Mouse (Mus musculus): Measurements from ENCODE around the gene Gdnf. TPM values are rescaled to one million over a fixed set of nuclear protein-coding genes. Genes with fewer than 3 reads are reported as not detected.

Gene Gdnf
- total and polyA plus RNA-seq, 3 experiments = not detected

GRCm38 (mm10) chr15:7813531-7814370 is 3.1 kb downstream of the Gdnf start:
- no peak overlapping the region for H3K27ac ChIP-seq (ENCODE audit: control insufficient read depth, low read depth, low read length)
- no peak for DNase-seq (ENCODE audit: low read depth, low spot score)
- H3K36me3 ChIP-seq (ENCODE audit: control insufficient read depth in 1 of 2, insufficient read depth in 2 of 2, low read length in 2 of 2) = no peaks in the 10 kb centered on the region
- H3K9me3 ChIP-seq (replicated peaks; ENCODE audit: insufficient read depth, low read length) = no peaks in the 10 kb centered on the region
- no peaks in the 10 kb centered on the region for H3K4me1 ChIP-seq (ENCODE audit: control insufficient read depth in 1 of 2, insufficient read depth in 2 of 2, low read length in 2 of 2)
- H3K79me2 ChIP-seq (ENCODE audit: control insufficient read depth, insufficient read depth, low read length, poor library complexity) = no peaks in the 10 kb centered on the region
- no peak overlapping the region for H3K9ac ChIP-seq (ENCODE audit: control insufficient read depth, low read depth, low read length, poor library complexity, severe bottlenecking)
- no peak overlapping the region for H3K4me3 ChIP-seq (ENCODE audit: control insufficient read depth in 1 of 2, insufficient read depth in 1 of 2, low read depth in 2 of 2, low read length in 2 of 2)
- TF ChIP-seq MXI1 (IDR thresholded peaks at IDR 0.05; ENCODE audit: low read depth, low read length) (no peak), NELFE (IDR thresholded peaks at IDR 0.05; ENCODE audit: low read depth, low read length) (no peak), NRF1 (IDR thresholded peaks at IDR 0.05; ENCODE audit: insufficient read depth, low read depth, low read length, poor library complexity, severe bottlenecking) (no peak), MEF2A (IDR thresholded peaks at IDR 0.05; ENCODE audit: extremely low read depth, insufficient replicate concordance, low read depth, low read length, poor library complexity, severe bottlenecking) (no peak), SIN3A (IDR thresholded peaks at IDR 0.05; ENCODE audit: low read length) (no peak), TCF12 (IDR thresholded peaks at IDR 0.05; ENCODE audit: low read depth, low read length) (no peak), ZMIZ1 (IDR thresholded peaks at IDR 0.05; ENCODE audit: low read depth, low read length) (no peak), MYC (IDR thresholded peaks at IDR 0.05; ENCODE audit: low read depth, low read length) (no peak), RCOR1 (IDR thresholded peaks at IDR 0.05; ENCODE audit: low read depth, low read length) (no peak), CTCF (IDR thresholded peaks at IDR 0.05 in 2 of 3, conservative IDR thresholded peaks at IDR 0.05 in 1 of 3; ENCODE audit: control insufficient read depth in 1 of 3, insufficient read depth in 1 of 3, low read depth in 2 of 3, low read length in 3 of 3, poor library complexity in 1 of 3, severe bottlenecking in 1 of 3) (no peak), MAZ (IDR thresholded peaks at IDR 0.05; ENCODE audit: low read depth, low read length) (no peak), POLR2A (IDR thresholded peaks at IDR 0.05; ENCODE audit: control insufficient read depth in 1 of 2, insufficient read depth in 1 of 2, low read depth in 1 of 2, low read length in 2 of 2, poor library complexity in 1 of 2) (no peak), ZC3H11A (IDR thresholded peaks at IDR 0.05; ENCODE audit: low read depth, low read length) (no peak)
- no peaks in the 10 kb centered on the region for H3K27me3 ChIP-seq (ENCODE audit: control insufficient read depth in 1 of 2, insufficient read depth in 2 of 2, low read length in 2 of 2)

DNA sequence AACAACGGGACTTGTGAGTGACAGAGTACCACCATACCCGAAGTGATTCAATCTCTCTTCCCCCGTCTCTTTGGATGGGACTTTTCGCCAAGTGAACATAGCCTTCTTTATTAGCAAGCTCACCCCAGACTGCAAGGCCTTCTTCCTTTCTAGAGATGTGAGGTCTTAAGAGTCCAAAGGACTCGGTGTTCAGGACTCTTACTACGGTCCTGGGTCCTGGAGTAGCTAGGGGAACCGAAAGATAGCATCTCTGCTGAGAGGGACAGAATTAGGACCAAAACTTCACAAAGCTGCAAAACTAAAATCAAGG is 3.7 kb downstream of the Gdnf start:
- no peak overlapping the region for H3K27ac ChIP-seq (ENCODE audit: control insufficient read depth, low read depth, low read length)
- H3K9me3 ChIP-seq (replicated peaks; ENCODE audit: insufficient read depth, low read length) = no peaks in the 10 kb centered on the region
- no peaks in the 10 kb centered on the region for H3K36me3 ChIP-seq (ENCODE audit: control insufficient read depth in 1 of 2, insufficient read depth in 2 of 2, low read length in 2 of 2)
- TF ChIP-seq UBTF (IDR thresholded peaks at IDR 0.05; ENCODE audit: borderline replicate concordance, insufficient read depth, low read depth, low read length) (no peak), USF1 (IDR thresholded peaks at IDR 0.05; ENCODE audit: low read depth, low read length) (no peak), CHD1 (IDR thresholded peaks at IDR 0.05; ENCODE audit: low read depth, low read length) (no peak), RAD21 (IDR thresholded peaks at IDR 0.05; ENCODE audit: low read depth, low read length) (no peak), MAZ (IDR thresholded peaks at IDR 0.05; ENCODE audit: low read depth, low read length) (no peak), SMC3 (IDR thresholded peaks at IDR 0.05; ENCODE audit: low read depth, low read length) (no peak), ELF1 (IDR thresholded peaks at IDR 0.05; ENCODE audit: low read depth, low read length) (no peak), ZNF384 (IDR thresholded peaks at IDR 0.05; ENCODE audit: low read depth, low read length) (no peak), MYC (IDR thresholded peaks at IDR 0.05; ENCODE audit: low read depth, low read length) (no peak), MXI1 (IDR thresholded peaks at IDR 0.05; ENCODE audit: low read depth, low read length) (no peak), ZC3H11A (IDR thresholded peaks at IDR 0.05; ENCODE audit: low read depth, low read length) (no peak), MAX (IDR thresholded peaks at IDR 0.05; ENCODE audit: low read length) (no peak), USF2 (IDR thresholded peaks at IDR 0.05; ENCODE audit: borderline replicate concordance in 1 of 2, insufficient read depth in 1 of 2, low read depth in 1 of 2, low read length in 2 of 2) (no peak), KAT2A (conservative IDR thresholded peaks at IDR 0.05; ENCODE audit: low read depth, low read length) (no peak), MYB (IDR thresholded peaks at IDR 0.05; ENCODE audit: low read depth, low read length) (no peak), EP300 (IDR thresholded peaks at IDR 0.05; ENCODE audit: low read depth in 1 of 2, low read length in 2 of 2) (no peak)
- no peak overlapping the region for H3K4me3 ChIP-seq (ENCODE audit: control insufficient read depth in 1 of 2, insufficient read depth in 1 of 2, low read depth in 2 of 2, low read length in 2 of 2)
- no peaks in the 10 kb centered on the region for H3K4me1 ChIP-seq (ENCODE audit: control insufficient read depth in 1 of 2, insufficient read depth in 2 of 2, low read length in 2 of 2)
- DNase-seq (ENCODE audit: low read depth, low spot score) = no peak
- H3K79me2 ChIP-seq (ENCODE audit: control insufficient read depth, insufficient read depth, low read length, poor library complexity) = no peaks in the 10 kb centered on the region
- no peaks in the 10 kb centered on the region for H3K27me3 ChIP-seq (ENCODE audit: control insufficient read depth in 1 of 2, insufficient read depth in 2 of 2, low read length in 2 of 2)
- no peak overlapping the region for H3K9ac ChIP-seq (ENCODE audit: control insufficient read depth, low read depth, low read length, poor library complexity, severe bottlenecking)

All from MEL (cell line).